8 mouse cellular contexts compared by ENCODE assay signal in genomic region chr8:61225581-61226395, GRCm38 (mm10). TPM values are rescaled to one million over a fixed set of nuclear protein-coding genes. Genes with fewer than 3 reads are reported as not detected.
DNase-seq lines count a peak whose midpoint lies in the region; ATAC-seq and TF ChIP-seq lines count a peak whose summit lies in the region.

No protein-coding gene starts in this region.

- peak; percentile 6 for DNase-seq in thymus, postnatal 14 days
- DNase-seq in thymus, postnatal 25 days, result no peak
- DNase-seq in layer of hippocampus, adult 9-10 months (ENCODE audit: low spot score), result no peak
- no peak for DNase-seq in adrenal gland, postnatal 14 days
- no peak for DNase-seq in cerebellum, adult 8-10 months

- peak overlapping the region; percentile 64 for H3K4me3 ChIP-seq in hindbrain, embryonic 12.5 days
- peak overlapping the region; percentile 90 for H3K4me3 ChIP-seq in limb, embryonic 13.5 days
- peak overlapping the region; percentile 87 for H3K4me3 ChIP-seq in small intestine, adult 2 months (ENCODE audit: low read depth, low read length)

- WGBS in hindbrain, embryonic 12.5 days, result 26% methylated on average over 20 of the region's 20 CpGs
- WGBS in limb, embryonic 13.5 days, result 52% methylated on average over 20 of the region's 20 CpGs
- WGBS in small intestine, adult 2 months, result 17% methylated on average over 20 of the region's 20 CpGs

- TF ChIP-seq POLR2A in small intestine, adult 2 months (IDR thresholded peaks at IDR 0.05; ENCODE audit: low read depth, low read length), result no peak

- peak overlapping the region; percentile 85 for H3K9ac ChIP-seq in hindbrain, embryonic 12.5 days
- peak overlapping the region; percentile 90; the same call in 1 of the 2 replicates for H3K9ac ChIP-seq in limb, embryonic 13.5 days

- H3K4me2 ChIP-seq in hindbrain, embryonic 12.5 days (replicated peaks), result peak overlapping the region; percentile 72
- peak overlapping the region; percentile 80 for H3K4me2 ChIP-seq in limb, embryonic 13.5 days (replicated peaks)

- H3K27me3 ChIP-seq in hindbrain, embryonic 12.5 days, result no peaks in the 10 kb centered on the region
- 0 out of 2 replicates have a peak, but pooled peaks cover 3% of the 10 kb centered on the region for H3K27me3 ChIP-seq in limb, embryonic 13.5 days
- H3K27me3 ChIP-seq in small intestine, adult 2 months (ENCODE audit: control insufficient read depth, insufficient read depth, low read length), result no peaks in the 10 kb centered on the region

- H3K27ac ChIP-seq in hindbrain, embryonic 12.5 days, result 0 out of 2 replicates have a peak overlapping the region, but pooled peaks have one; percentile 19
- H3K27ac ChIP-seq in limb, embryonic 13.5 days, result no peak overlapping the region
- peak overlapping the region; percentile 60 for H3K27ac ChIP-seq in small intestine, adult 2 months (ENCODE audit: insufficient read depth, low read depth, low read length)

- no peak for TF ChIP-seq CTCF in small intestine, adult 2 months (IDR thresholded peaks at IDR 0.05; ENCODE audit: extremely low read depth, insufficient read length, insufficient replicate concordance, low read depth, low read length)

- ATAC-seq in hindbrain, embryonic 12.5 days (ENCODE audit: low FRiP score), result no peak
- ATAC-seq in limb, embryonic 13.5 days (ENCODE audit: low FRiP score, low read depth), result no peak

- H3K4me1 ChIP-seq in hindbrain, embryonic 12.5 days, result peaks cover 42% of the 10 kb centered on the region
- peaks cover 42% of the 10 kb centered on the region for H3K4me1 ChIP-seq in limb, embryonic 13.5 days
- H3K4me1 ChIP-seq in small intestine, adult 2 months (ENCODE audit: control insufficient read depth, insufficient read depth, insufficient read length, low read length), result peaks cover 17% of the 10 kb centered on the region; the same call in 1 of the 2 replicates

- 0 out of 2 replicates have a peak, but pooled peaks cover 4% of the 10 kb centered on the region for H3K36me3 ChIP-seq in hindbrain, embryonic 12.5 days
- H3K36me3 ChIP-seq in limb, embryonic 13.5 days, result peaks cover 3% of the 10 kb centered on the region
- peaks cover 6% of the 10 kb centered on the region; the same call in 1 of the 2 replicates for H3K36me3 ChIP-seq in small intestine, adult 2 months (ENCODE audit: control insufficient read depth, insufficient read depth, low read length)

- no peaks in the 10 kb centered on the region for H3K9me3 ChIP-seq in hindbrain, embryonic 12.5 days (replicated peaks)
- H3K9me3 ChIP-seq in limb, embryonic 13.5 days, result no peaks in the 10 kb centered on the region

RNA-seq across cellular contexts. Expression of gene Sh3rf1, which starts 2.1 kb away (rescaled TPM):
- 28.1 and 29.7 TPM in 2 replicates for polyA plus RNA-seq in hindbrain, embryonic 12.5 days (2016; fragmentation: Nextera tagmentation; extraction: Ambion mirVana)
- 11.4 and 12.8 TPM in 2 replicates for polyA plus RNA-seq in limb, embryonic 13.5 days (2015; fragmentation: Nextera tagmentation; extraction: Ambion mirVana)
- polyA plus RNA-seq in small intestine, adult 2 months (2012; rRNA removed), result 8.5 and 18.3 TPM in 2 replicates
- 9.3 and 10.1 TPM in 2 replicates for total RNA-seq in adrenal gland, postnatal 14 days (2021)
